In genomic region chr3:95542171-95542570, GRCm38 (mm10) we compare ENCODE assay signal across 23 mouse cellular contexts. TPM values are rescaled to one million over a fixed set of nuclear protein-coding genes. Genes with fewer than 3 reads are reported as not detected.
DNase-seq lines count a peak whose midpoint lies in the region; ATAC-seq lines count a peak whose summit lies in the region.
"Had no signal": no experiment of that assay in that cellular context is flagged by ENCODE, and none has a peak within 500 bp of the region (broad histone marks: within the 10 kb centered on the region; RNA-seq: fewer than 3 reads in every experiment).

No protein-coding gene starts in this region.

- no peaks in the 10 kb centered on the region for H3K27me3 ChIP-seq in midbrain, embryonic 11.5 days (ENCODE audit: control insufficient read depth, insufficient read depth, low read length)
- no peaks in the 10 kb centered on the region for H3K27me3 ChIP-seq in midbrain, embryonic 15.5 days (replicated peaks)
- H3K27me3 ChIP-seq: embryonic facial prominence, embryonic 13.5 days; heart, embryonic 13.5 days; hindbrain, embryonic 12.5 days had no signal

- H3K4me2 ChIP-seq in midbrain, embryonic 11.5 days, result no peak overlapping the region
- no peak overlapping the region for H3K4me2 ChIP-seq in midbrain, embryonic 15.5 days
- H3K4me2 ChIP-seq: embryonic facial prominence, embryonic 13.5 days; heart, embryonic 13.5 days; hindbrain, embryonic 12.5 days had no signal

- no peaks in the 10 kb centered on the region for H3K36me3 ChIP-seq in midbrain, embryonic 11.5 days (ENCODE audit: control insufficient read depth, insufficient read depth, low read length)
- H3K36me3 ChIP-seq in midbrain, embryonic 15.5 days (replicated peaks), result no peaks in the 10 kb centered on the region
- H3K36me3 ChIP-seq: embryonic facial prominence, embryonic 13.5 days; forebrain, embryonic 10.5 days; heart, embryonic 13.5 days; hindbrain, embryonic 12.5 days had no signal

- H3K9me3 ChIP-seq in midbrain, embryonic 11.5 days (ENCODE audit: control insufficient read depth, low read length), result no peaks in the 10 kb centered on the region
- no peaks in the 10 kb centered on the region for H3K9me3 ChIP-seq in midbrain, embryonic 15.5 days
- H3K9me3 ChIP-seq: embryonic facial prominence, embryonic 13.5 days; forebrain, embryonic 10.5 days; heart, embryonic 13.5 days; hindbrain, embryonic 12.5 days had no signal

- H3K4me3 ChIP-seq in midbrain, embryonic 11.5 days (ENCODE audit: low read depth, low read length), result no peak overlapping the region
- no peak overlapping the region for H3K4me3 ChIP-seq in midbrain, embryonic 15.5 days
- H3K4me3 ChIP-seq: embryonic facial prominence, embryonic 13.5 days; forebrain, embryonic 10.5 days; heart, embryonic 13.5 days; hindbrain, embryonic 12.5 days had no signal

- DNase-seq in midbrain, embryonic 11.5 days (ENCODE audit: low spot score, missing footprints), result peak; percentile 17
- no peak for DNase-seq in lung, postnatal 4 days
- DNase-seq: adrenal gland, postnatal 10 days; cerebellum, adult 11-12 months; cerebellum, adult 9-10 months; cerebellum, postnatal 36 days; gastrocnemius, postnatal 10 days; heart, postnatal 36 days; kidney, adult 11 months had no signal

- H3K4me1 ChIP-seq in midbrain, embryonic 11.5 days (ENCODE audit: control insufficient read depth, insufficient read depth, low read length), result no peaks in the 10 kb centered on the region
- no peaks in the 10 kb centered on the region for H3K4me1 ChIP-seq in midbrain, embryonic 15.5 days
- H3K4me1 ChIP-seq: embryonic facial prominence, embryonic 13.5 days; forebrain, embryonic 10.5 days; heart, embryonic 13.5 days; hindbrain, embryonic 12.5 days had no signal

- no peak overlapping the region for H3K9ac ChIP-seq in midbrain, embryonic 11.5 days (ENCODE audit: low read length)
- no peak overlapping the region for H3K9ac ChIP-seq in midbrain, embryonic 15.5 days
- H3K9ac ChIP-seq: embryonic facial prominence, embryonic 13.5 days; heart, embryonic 13.5 days; hindbrain, embryonic 12.5 days had no signal

- no peak for ATAC-seq in midbrain, embryonic 11.5 days (ENCODE audit: low FRiP score)
- ATAC-seq in midbrain, embryonic 15.5 days (replicated peaks), result no peak
- ATAC-seq in CD4-positive, CD25-positive, alpha-beta regulatory T cell, adult 4 months, result peak; percentile 19
- ATAC-seq in erythroid progenitor cell, adult 5-6 weeks (replicated peaks; ENCODE audit: low FRiP score, poor library complexity, severe bottlenecking), result 0 out of 2 replicates have a peak, but pooled peaks have one; percentile 48
- ATAC-seq in frontal cortex, adult (ENCODE audit: low TSS enrichment), result no peak
- ATAC-seq: forebrain, embryonic 14.5 days; hindbrain, embryonic 16.5 days had no signal

- H3K27ac ChIP-seq in midbrain, embryonic 11.5 days (ENCODE audit: low read depth, low read length), result no peak overlapping the region
- H3K27ac ChIP-seq in midbrain, embryonic 15.5 days, result no peak overlapping the region
- H3K27ac ChIP-seq: embryonic facial prominence, embryonic 13.5 days; forebrain, embryonic 10.5 days; heart, embryonic 13.5 days; hindbrain, embryonic 12.5 days had no signal

RNA-seq across cellular contexts. Expression of gene Ctss, which starts 15.6 kb away (rescaled TPM):
- polyA plus RNA-seq in midbrain, embryonic 11.5 days (2014; fragmentation: Nextera tagmentation; extraction: Ambion mirVana), result 10.2 TPM in 2 replicates
- 11.1 and 12.9 TPM in 2 replicates for polyA plus RNA-seq in midbrain, embryonic 15.5 days (2015; fragmentation: Nextera tagmentation; extraction: Ambion mirVana)
- polyA plus RNA-seq in CD4-positive, CD25-positive, alpha-beta regulatory T cell, adult 4 months (2017; shearing (Covaris generic)), result 100 to 1,000 TPM; 433 to 466 TPM
- 97.3 and 108 TPM in 2 replicates for total RNA-seq in erythroid progenitor cell, adult 5-6 weeks (2015; ENCODE audit: low replicate concordance)
- total RNA-seq in erythroid progenitor cell, adult 5-6 weeks (2017; ENCODE audit: low replicate concordance), result 104 and 120 TPM in 2 replicates

RNA-seq across cellular contexts. Expression of gene Hormad1, which starts 17.3 kb away (rescaled TPM):
- not detected in 2 replicates for polyA plus RNA-seq in midbrain, embryonic 11.5 days (2014; fragmentation: Nextera tagmentation; extraction: Ambion mirVana)
- polyA plus RNA-seq in midbrain, embryonic 15.5 days (2015; fragmentation: Nextera tagmentation; extraction: Ambion mirVana), result not detected in 2 replicates
- not detected for polyA plus RNA-seq in CD4-positive, CD25-positive, alpha-beta regulatory T cell, adult 4 months (2017; shearing (Covaris generic))
- not detected in 2 replicates for total RNA-seq in erythroid progenitor cell, adult 5-6 weeks (2015; ENCODE audit: low replicate concordance)
- not detected in 2 replicates for total RNA-seq in erythroid progenitor cell, adult 5-6 weeks (2017; ENCODE audit: low replicate concordance)
- total RNA-seq: adrenal gland, postnatal 10 days; adrenal gland, postnatal 4 days; gastrocnemius, postnatal 10 days; gastrocnemius, postnatal 4 days; heart, adult 8-10 months; heart, postnatal 36 days had no signal
- polyA plus RNA-seq: embryonic facial prominence, embryonic 13.5 days; forebrain, embryonic 10.5 days; forebrain, embryonic 14.5 days; heart, embryonic 13.5 days; heart, postnatal 0 days; hindbrain, embryonic 12.5 days; hindbrain, embryonic 16.5 days had no signal

RNA-seq across cellular contexts. Expression of gene Ctsk, which starts 43.1 kb away (rescaled TPM):
- 6.7 and 8.0 TPM in 2 replicates for polyA plus RNA-seq in midbrain, embryonic 11.5 days (2014; fragmentation: Nextera tagmentation; extraction: Ambion mirVana)
- polyA plus RNA-seq in midbrain, embryonic 15.5 days (2015; fragmentation: Nextera tagmentation; extraction: Ambion mirVana), result 6.5 and 8.0 TPM in 2 replicates
- polyA plus RNA-seq in CD4-positive, CD25-positive, alpha-beta regulatory T cell, adult 4 months (2017; shearing (Covaris generic)), result 1 to 10 TPM in 1 of 2 experiments, not detected in 1; 1.1 TPM
- total RNA-seq in erythroid progenitor cell, adult 5-6 weeks (2015; ENCODE audit: low replicate concordance), result 3.4 TPM in 1 of 2 replicates, not detected in the other
- total RNA-seq in erythroid progenitor cell, adult 5-6 weeks (2017; ENCODE audit: low replicate concordance), result not detected in 2 replicates

RNA-seq across cellular contexts. Expression of gene Golph3l, which starts 46.6 kb away (rescaled TPM):
- 41.8 and 45.1 TPM in 2 replicates for polyA plus RNA-seq in midbrain, embryonic 11.5 days (2014; fragmentation: Nextera tagmentation; extraction: Ambion mirVana)
- 27.4 and 27.9 TPM in 2 replicates for polyA plus RNA-seq in midbrain, embryonic 15.5 days (2015; fragmentation: Nextera tagmentation; extraction: Ambion mirVana)
- 10 to 100 TPM; 24.6 to 29.6 TPM for polyA plus RNA-seq in CD4-positive, CD25-positive, alpha-beta regulatory T cell, adult 4 months (2017; shearing (Covaris generic))
- 73.2 and 104 TPM in 2 replicates for total RNA-seq in erythroid progenitor cell, adult 5-6 weeks (2015; ENCODE audit: low replicate concordance)
- 66.4 and 93.1 TPM in 2 replicates for total RNA-seq in erythroid progenitor cell, adult 5-6 weeks (2017; ENCODE audit: low replicate concordance)

Comparison
In these comparisons a context has a peak if more than half of its experiments do, and no peak if none do; other contexts are left out.
1. ATAC-seq: peak in CD4-positive, CD25-positive, alpha-beta regulatory T cell, adult 4 months (single experiment) and erythroid progenitor cell, adult 5-6 weeks (single experiment); none in midbrain, embryonic 11.5 days (single experiment), midbrain, embryonic 15.5 days (single experiment) and frontal cortex, adult (single experiment).
2. RNA of gene Ctss, which starts 15.6 kb away (polyA plus RNA-seq): 433 to 466 TPM in CD4-positive, CD25-positive, alpha-beta regulatory T cell, adult 4 months; 11.1 to 12.9 TPM in midbrain, embryonic 15.5 days and 10.2 TPM in midbrain, embryonic 11.5 days; every median in the first group is over 10 times any median in the second.